Mouse (Mus musculus): ENCODE results near the gene Upk3a. TPM values are rescaled to one million over a fixed set of nuclear protein-coding genes. Genes with fewer than 3 reads are reported as not detected.

Gene Upk3a
- 0.51 and 0.90 TPM in 2 replicates for polyA plus RNA-seq (2012; rRNA removed)

GRCm38 (mm10) chr15:85016951-85017664 is at the start of gene Upk3a:
Upk3a (plus strand) TSS chr15:85017141.

GRCm38 (mm10) chr15:84987874-84988825 is 28.8 kb upstream of the Upk3a start, which contains the start of gene 5031439G07Rik:
5031439G07Rik (minus strand) TSS chr15:84988551.

GRCm38 (mm10) chr15:85028648-85029047 is 11.7 kb downstream of the Upk3a start, which contains the start of gene Fam118a:
Fam118a (plus strand) TSS chr15:85028948.

Other genes starting within 250 kb of the Upk3a start
- 1.4 and 2.1 TPM in 2 replicates for gene Phf21b, start 161.1 kb upstream of the Upk3a start, polyA plus RNA-seq (2012; rRNA removed)
- 0.02 TPM in 2 replicates for gene Gm29666, start 97.1 kb upstream of the Upk3a start, polyA plus RNA-seq (2012; rRNA removed)
- gene Nup50, start 93.7 kb upstream of the Upk3a start, polyA plus RNA-seq (2012; rRNA removed) = 2.9 and 3.5 TPM in 2 replicates
- gene 5031439G07Rik, start 28.6 kb upstream of the Upk3a start, polyA plus RNA-seq (2012; rRNA removed) = 7.4 and 10.0 TPM in 2 replicates
- 1.3 and 1.6 TPM in 2 replicates for gene Fam118a, start 11.8 kb downstream of the Upk3a start, polyA plus RNA-seq (2012; rRNA removed)
- not detected in 2 replicates for gene Smc1b, start 114.8 kb downstream of the Upk3a start, polyA plus RNA-seq (2012; rRNA removed)
- not detected in 2 replicates for gene Ribc2, start 114.9 kb downstream of the Upk3a start, polyA plus RNA-seq (2012; rRNA removed)
- gene Fbln1, start 188.8 kb downstream of the Upk3a start, polyA plus RNA-seq (2012; rRNA removed) = 136 and 165 TPM in 2 replicates